Mouse (Mus musculus) ES-Bruce4 (cell line): ENCODE measurements around the gene Dlgap1. TPM values are rescaled to one million over a fixed set of nuclear protein-coding genes. Genes with fewer than 3 reads are reported as not detected.

Source experiments
- H3K27ac ChIP-seq: 2 replicates; pipeline ENCODE4 v1.5.1; 2012; ENCODE audit warnings: low read length, inconsistent platforms; ENCODE audit not compliant: insufficient read depth
- H3K27me3 ChIP-seq: 2 replicates; pipeline ENCODE4 v1.6.1; 2012; ENCODE audit warnings: mild to moderate bottlenecking, low read length, inconsistent platforms; ENCODE audit not compliant: control insufficient read depth, poor library complexity, insufficient read depth, severe bottlenecking
- H3K36me3 ChIP-seq: 2 replicates; pipeline ENCODE4 v1.6.1; 2012; ENCODE audit warnings: inconsistent platforms, mild to moderate bottlenecking, low read length, moderate library complexity; ENCODE audit not compliant: control insufficient read depth, poor library complexity, insufficient read depth, severe bottlenecking
- H3K4me1 ChIP-seq: one replicate; pipeline ENCODE4 v1.8.1; 2011; ENCODE audit warnings: low read length; ENCODE audit not compliant: control insufficient read depth, insufficient read depth
- H3K4me3 ChIP-seq: 2 replicates; pipeline ENCODE4 v1.5.1; 2011; ENCODE audit warnings: low read depth, mild to moderate bottlenecking, low read length
- H3K9ac ChIP-seq: 2 replicates; pipeline ENCODE4 v1.6.1; 2012; ENCODE audit warnings: low read depth, mild to moderate bottlenecking, inconsistent platforms; ENCODE audit not compliant: poor library complexity, severe bottlenecking
- H3K9me3 ChIP-seq: replicated peaks from 2 replicates; pipeline ENCODE4 v1.6.1; 2012; ENCODE audit warnings: mild to moderate bottlenecking, low read length, inconsistent platforms; ENCODE audit not compliant: control insufficient read depth, poor library complexity, insufficient read depth, severe bottlenecking
- CTCF ChIP-seq: IDR thresholded peaks from one replicate; pipeline ENCODE4 v1.8.1; 2011; ENCODE audit warnings: low read depth, low read length
- EP300 ChIP-seq: IDR thresholded peaks from 2 replicates; pipeline ENCODE4 v1.6.1; 2011; ENCODE audit warnings: low read depth, low read length; ENCODE audit not compliant: insufficient read depth
- POLR2A ChIP-seq: IDR thresholded peaks from one replicate; pipeline ENCODE4 v1.8.1; 2011; ENCODE audit warnings: low read length; ENCODE audit not compliant: insufficient read depth
- polyA plus RNA-seq: library from polyadenylated mRNA; stranded (reverse); fragments of >200 nt; gene quantifications from 2 replicates; pipeline ENCODE4 v1.2.4, GENCODE M21; 2011; ENCODE audit warnings: low read depth; ENCODE audit not compliant: missing spikeins, insufficient read depth, insufficient read length

Gene Dlgap1
- polyA plus RNA-seq, 1 experiment, result 1.2 TPM

DNA sequence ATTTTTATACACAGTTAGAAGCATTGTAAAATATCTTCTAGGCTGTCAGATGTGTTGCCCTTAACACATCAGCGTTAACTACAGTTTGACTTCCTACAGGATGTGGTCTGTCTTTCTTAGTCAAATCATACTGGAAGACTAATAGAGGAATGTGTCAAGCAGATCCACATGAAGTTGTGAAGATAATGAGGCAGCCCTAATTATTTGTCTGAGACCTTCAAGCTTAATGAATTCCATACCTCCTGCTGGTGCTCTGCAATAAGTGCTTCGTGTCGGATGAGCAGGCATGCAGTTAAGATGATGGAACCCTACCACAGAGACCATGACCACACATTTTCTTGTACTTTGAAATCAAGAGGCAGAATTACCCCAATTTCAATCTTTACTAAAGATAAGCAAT, 294.3 kb downstream of the Dlgap1 start:
- Histone ChIP-seq H3K27ac (no peak overlapping the region), H3K27me3 (no peaks in the 10 kb centered on the region), H3K9me3 (no peaks in the 10 kb centered on the region), H3K36me3 (no peaks in the 10 kb centered on the region), H3K4me1 (no peaks in the 10 kb centered on the region), H3K4me3 (no peak overlapping the region), H3K9ac (no peak overlapping the region)
- TF ChIP-seq EP300 (no peak), CTCF (no peak), POLR2A (no peak)

DNA sequence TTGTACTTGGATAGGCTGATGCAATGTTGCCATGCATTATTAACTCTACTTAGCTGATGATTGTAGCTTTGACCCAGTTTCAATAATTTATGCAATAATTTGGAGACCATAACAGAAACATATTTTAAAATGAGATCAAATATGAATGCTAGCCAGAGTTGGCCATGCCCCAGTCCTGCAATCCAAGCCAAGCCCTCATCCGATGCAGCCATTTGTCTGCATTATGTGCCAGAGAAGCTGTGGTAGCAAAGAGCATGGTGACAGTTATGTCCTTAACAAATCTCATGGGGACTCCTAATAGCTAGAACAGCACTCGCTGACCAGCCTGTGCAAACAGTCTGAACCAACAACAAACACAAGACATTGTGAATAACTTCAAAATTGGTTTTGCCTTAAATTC, 303.3 kb downstream of the Dlgap1 start:
- H3K4me3 ChIP-seq, result no peak overlapping the region
- TF ChIP-seq EP300 (no peak), CTCF (no peak), POLR2A (no peak)
- no peaks in the 10 kb centered on the region for H3K36me3 ChIP-seq
- H3K9me3 ChIP-seq, result no peaks in the 10 kb centered on the region
- H3K4me1 ChIP-seq, result no peaks in the 10 kb centered on the region
- H3K9ac ChIP-seq, result no peak overlapping the region
- H3K27ac ChIP-seq, result no peak overlapping the region
- no peaks in the 10 kb centered on the region for H3K27me3 ChIP-seq

DNA sequence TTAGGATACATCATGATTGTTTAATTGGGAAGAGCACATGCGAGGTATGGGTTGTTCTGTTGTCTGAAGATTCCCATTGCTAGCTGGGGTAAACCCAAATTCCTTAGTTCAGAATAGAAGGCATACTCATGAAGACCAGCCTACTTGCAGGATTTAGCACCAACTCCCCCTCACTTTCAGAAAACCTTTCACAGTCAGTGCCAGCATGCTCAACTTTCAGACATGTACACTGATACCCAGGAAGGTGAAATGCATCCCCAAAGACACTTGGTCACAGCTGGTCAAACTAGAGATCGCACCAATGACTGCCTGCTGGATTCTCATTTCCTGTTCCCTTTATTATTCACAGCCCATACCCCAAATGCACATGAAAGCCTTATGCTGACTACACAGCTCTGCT, 318.8 kb downstream of the Dlgap1 start:
- TF ChIP-seq EP300 (no peak), CTCF (no peak), POLR2A (no peak)
- Histone ChIP-seq H3K9ac (no peak overlapping the region), H3K36me3 (no peaks in the 10 kb centered on the region), H3K27ac (no peak overlapping the region), H3K4me1 (no peaks in the 10 kb centered on the region), H3K27me3 (no peaks in the 10 kb centered on the region; the same call in 1 of the 2 replicates), H3K4me3 (no peak overlapping the region), H3K9me3 (no peaks in the 10 kb centered on the region)

DNA sequence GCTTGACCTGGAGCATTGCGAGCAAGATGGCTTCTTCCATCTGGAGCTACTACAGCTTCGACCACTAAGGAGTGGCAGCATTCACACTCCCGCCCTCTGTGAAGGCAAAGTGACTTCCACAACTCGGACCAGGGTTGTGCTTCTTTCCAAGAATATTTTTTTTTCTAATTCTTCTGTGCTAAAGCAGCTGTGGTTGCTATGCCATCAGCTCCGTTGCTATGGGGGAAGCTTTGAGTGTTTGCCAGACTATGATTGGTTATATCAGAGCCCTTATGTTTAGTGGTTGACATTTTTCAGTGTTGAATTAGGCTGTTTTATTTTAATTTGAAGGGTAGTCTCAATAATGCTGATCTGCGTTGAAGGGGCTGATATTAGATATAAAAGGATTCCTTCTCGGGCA, 325.2 kb downstream of the Dlgap1 start:
- Histone ChIP-seq H3K9me3 (no peaks in the 10 kb centered on the region), H3K36me3 (no peaks in the 10 kb centered on the region), H3K9ac (no peak overlapping the region), H3K4me1 (no peaks in the 10 kb centered on the region), H3K27ac (no peak overlapping the region), H3K4me3 (no peak overlapping the region), H3K27me3 (no peaks in the 10 kb centered on the region; the same call in 1 of the 2 replicates)
- no peak for TF ChIP-seq CTCF
- no peak for TF ChIP-seq EP300
- TF ChIP-seq POLR2A, result no peak

DNA sequence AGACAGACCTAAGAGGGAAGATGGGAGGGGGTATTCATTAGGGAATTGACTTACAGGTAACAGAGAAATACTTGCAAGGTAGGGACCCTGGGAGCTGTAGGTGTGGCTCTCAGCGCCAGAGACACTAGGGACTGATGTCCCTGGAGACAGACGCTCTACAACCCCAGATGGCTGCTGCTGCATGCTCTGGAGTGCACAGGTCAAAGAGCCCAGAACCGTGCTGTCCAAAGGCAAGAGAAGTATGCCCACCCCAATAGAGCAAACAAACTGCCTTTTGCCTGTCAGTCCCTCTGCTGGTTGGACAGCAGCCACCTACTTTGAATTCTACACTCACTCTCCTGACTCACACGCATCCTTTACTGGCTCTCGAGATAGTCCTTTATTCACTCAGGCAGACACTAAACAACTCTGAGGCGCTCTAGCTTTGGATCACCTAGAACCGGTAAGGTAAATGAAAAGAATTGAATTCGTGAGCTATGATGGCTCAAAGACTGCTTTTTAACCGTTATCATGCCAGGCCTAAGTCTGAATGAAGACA, 333.1 kb downstream of the Dlgap1 start:
- H3K9ac ChIP-seq, result no peak overlapping the region
- H3K27me3 ChIP-seq, result no peaks in the 10 kb centered on the region
- H3K4me1 ChIP-seq, result no peaks in the 10 kb centered on the region
- no peak overlapping the region for H3K4me3 ChIP-seq
- H3K27ac ChIP-seq, result no peak overlapping the region
- H3K9me3 ChIP-seq, result no peaks in the 10 kb centered on the region
- TF ChIP-seq POLR2A (no peak), CTCF (no peak), EP300 (no peak)
- H3K36me3 ChIP-seq, result no peaks in the 10 kb centered on the region

DNA sequence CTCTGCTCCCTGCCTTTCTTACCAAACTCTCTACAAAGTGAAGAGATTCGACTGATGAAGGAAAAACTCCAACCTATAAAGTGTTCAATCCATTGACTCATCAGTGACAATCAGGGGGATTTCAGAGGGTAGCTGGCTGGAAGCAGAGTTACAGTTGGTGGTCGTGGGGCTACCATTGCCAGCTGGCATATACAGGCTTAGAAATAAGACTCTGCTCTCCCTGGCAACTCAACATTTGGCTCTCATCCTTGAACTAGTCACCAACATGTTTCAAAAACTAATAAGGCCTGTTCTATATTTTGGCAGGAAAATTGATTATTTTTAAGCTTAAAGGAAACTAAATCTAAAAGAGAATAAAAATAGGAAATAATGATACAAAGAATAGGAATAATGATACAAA, 333.8 kb downstream of the Dlgap1 start:
- no peaks in the 10 kb centered on the region for H3K4me1 ChIP-seq
- H3K36me3 ChIP-seq, result no peaks in the 10 kb centered on the region
- no peak overlapping the region for H3K9ac ChIP-seq
- H3K4me3 ChIP-seq, result no peak overlapping the region
- TF ChIP-seq CTCF (no peak), EP300 (no peak), POLR2A (no peak)
- H3K9me3 ChIP-seq, result no peaks in the 10 kb centered on the region
- H3K27ac ChIP-seq, result no peak overlapping the region
- H3K27me3 ChIP-seq, result no peaks in the 10 kb centered on the region

DNA sequence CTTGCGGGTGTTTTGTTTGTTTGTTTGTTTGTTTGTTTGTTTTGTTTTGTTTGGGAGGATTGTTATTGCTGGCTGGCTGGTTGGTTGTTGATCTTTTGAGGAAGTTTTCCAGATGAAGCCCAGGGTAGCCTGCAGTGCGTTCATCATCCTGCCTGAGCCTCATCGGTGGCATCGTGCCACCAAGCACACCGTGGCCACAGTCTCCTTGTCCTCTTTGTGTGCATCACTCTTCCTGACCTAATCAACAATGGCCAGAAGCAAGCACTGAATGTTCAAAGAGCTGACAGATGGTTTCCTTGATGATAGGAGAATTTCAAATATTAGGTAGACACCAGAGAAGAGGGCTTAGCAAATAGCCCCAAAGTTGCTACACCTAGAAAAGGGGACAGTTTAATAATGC, 336.1 kb downstream of the Dlgap1 start:
- no peaks in the 10 kb centered on the region for H3K27me3 ChIP-seq
- H3K9ac ChIP-seq, result no peak overlapping the region
- H3K9me3 ChIP-seq, result no peaks in the 10 kb centered on the region
- H3K4me1 ChIP-seq, result no peaks in the 10 kb centered on the region
- no peak overlapping the region for H3K27ac ChIP-seq
- TF ChIP-seq CTCF (no peak), POLR2A (no peak), EP300 (no peak)
- no peaks in the 10 kb centered on the region for H3K36me3 ChIP-seq
- H3K4me3 ChIP-seq, result no peak overlapping the region
